Mouse (Mus musculus): Measurements from ENCODE around the gene Pmepa1. TPM values are rescaled to one million over a fixed set of nuclear protein-coding genes. Genes with fewer than 3 reads are reported as not detected.

Pmepa1 gene
- polyA plus RNA-seq, 1 experiment from 2014 or later, result 5.6 TPM

DNA sequence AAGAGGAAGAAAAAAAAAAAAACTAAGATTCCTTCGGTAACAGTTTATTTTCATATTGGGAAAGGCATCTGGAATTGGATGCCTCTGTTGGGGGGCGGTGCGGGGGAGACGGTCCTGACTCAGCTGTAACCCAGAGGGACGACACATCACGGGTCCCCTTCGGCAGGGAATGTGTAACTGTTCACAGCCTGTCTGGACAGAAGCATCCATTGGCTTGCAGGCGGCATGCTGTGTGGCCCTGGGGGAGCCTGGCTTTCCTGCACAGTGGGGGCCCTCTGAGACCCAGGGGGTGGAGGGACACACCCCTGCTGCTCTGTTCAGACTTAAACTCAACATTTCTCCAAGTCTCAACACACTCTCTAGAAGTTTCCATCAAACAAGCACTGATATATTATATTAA, 49.5 kb downstream of the Pmepa1 start:
- 0 out of 2 replicates have a peak, but pooled peaks cover 2% of the 10 kb centered on the region for H3K4me1 ChIP-seq (ENCODE audit: control insufficient read depth, insufficient read depth, low read length)
- H3K9ac ChIP-seq (replicated peaks; ENCODE audit: low read depth, low read length), result no peak overlapping the region
- H3K4me2 ChIP-seq (ENCODE audit: low read depth, low read length), result no peak overlapping the region
- H3K9me3 ChIP-seq (ENCODE audit: control insufficient read depth, low read length), result no peaks in the 10 kb centered on the region
- no peaks in the 10 kb centered on the region for H3K27me3 ChIP-seq (ENCODE audit: control insufficient read depth, insufficient read depth, low read length)
- no peak for ATAC-seq (ENCODE audit: low read depth)
- peaks cover 6% of the 10 kb centered on the region; the same call in 1 of the 2 replicates for H3K36me3 ChIP-seq (ENCODE audit: control insufficient read depth, insufficient read depth, low read length)
- H3K4me3 ChIP-seq (ENCODE audit: low read depth, low read length), result no peak overlapping the region
- no peak overlapping the region for H3K27ac ChIP-seq (ENCODE audit: low read depth, low read length)
- WGBS, result 92% methylated on average over 8 of the region's 8 CpGs

- Histone ChIP-seq H3K4me3 (ENCODE audit: low read depth, low read length) (no peak overlapping the region), H3K4me1 (ENCODE audit: control insufficient read depth, insufficient read depth, low read length) (0 out of 2 replicates have a peak, but pooled peaks cover 2% of the 10 kb centered on the region), H3K9ac (replicated peaks; ENCODE audit: low read depth, low read length) (no peak overlapping the region), H3K27ac (ENCODE audit: low read depth, low read length) (no peak overlapping the region), H3K9me3 (ENCODE audit: control insufficient read depth, low read length) (no peaks in the 10 kb centered on the region), H3K36me3 (ENCODE audit: control insufficient read depth, insufficient read depth, low read length) (peaks cover 6% of the 10 kb centered on the region; the same call in 1 of the 2 replicates), H3K4me2 (ENCODE audit: low read depth, low read length) (no peak overlapping the region), H3K27me3 (ENCODE audit: control insufficient read depth, insufficient read depth, low read length) (no peaks in the 10 kb centered on the region)
- 78% methylated on average over 7 of the region's 7 CpGs for WGBS
- ATAC-seq (ENCODE audit: low read depth), result no peak
Measured at GRCm38 (mm10) chr2:173225906-173226305, 50.4 kb downstream of the Pmepa1 start.

GRCm38 (mm10) chr2:173224832-173225231, 51.5 kb downstream of the Pmepa1 start:
- Histone ChIP-seq H3K4me1 (ENCODE audit: control insufficient read depth, insufficient read depth, low read length) (0 out of 2 replicates have a peak, but pooled peaks cover 2% of the 10 kb centered on the region), H3K36me3 (ENCODE audit: control insufficient read depth, insufficient read depth, low read length) (peaks cover 6% of the 10 kb centered on the region; the same call in 1 of the 2 replicates), H3K27me3 (ENCODE audit: control insufficient read depth, insufficient read depth, low read length) (no peaks in the 10 kb centered on the region), H3K4me3 (ENCODE audit: low read depth, low read length) (no peak overlapping the region), H3K4me2 (ENCODE audit: low read depth, low read length) (no peak overlapping the region), H3K9ac (replicated peaks; ENCODE audit: low read depth, low read length) (no peak overlapping the region), H3K9me3 (ENCODE audit: control insufficient read depth, low read length) (no peaks in the 10 kb centered on the region), H3K27ac (ENCODE audit: low read depth, low read length) (no peak overlapping the region)
- 62% methylated on average over 7 of the region's 7 CpGs for WGBS
- ATAC-seq (ENCODE audit: low read depth), result no peak

DNA sequence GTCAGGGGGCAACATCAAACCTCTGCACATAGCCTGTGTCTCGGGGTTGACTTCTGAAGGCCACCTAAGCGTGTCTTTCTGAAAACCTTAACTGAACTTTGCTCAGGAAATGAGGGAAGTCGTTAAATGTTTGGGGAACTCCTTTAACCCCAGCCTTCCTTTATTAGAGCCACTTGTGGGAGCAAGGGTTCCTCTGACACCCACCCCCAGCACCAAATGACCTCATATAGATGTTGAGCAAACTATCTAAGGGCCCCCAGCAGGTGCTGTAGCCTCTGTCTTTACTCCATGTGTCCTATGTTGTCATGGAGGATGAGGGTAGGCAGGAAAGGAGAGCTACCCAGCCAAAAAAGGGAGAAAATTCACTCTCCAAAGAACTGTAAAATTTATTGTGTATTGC, 52.2 kb downstream of the Pmepa1 start:
- no peak for ATAC-seq (ENCODE audit: low read depth)
- WGBS, result 82% methylated on average over 3 of the region's 3 CpGs
- no peak overlapping the region for H3K4me2 ChIP-seq (ENCODE audit: low read depth, low read length)
- H3K36me3 ChIP-seq (ENCODE audit: control insufficient read depth, insufficient read depth, low read length), result peaks cover 6% of the 10 kb centered on the region; the same call in 1 of the 2 replicates
- no peaks in the 10 kb centered on the region for H3K9me3 ChIP-seq (ENCODE audit: control insufficient read depth, low read length)
- no peak overlapping the region for H3K9ac ChIP-seq (replicated peaks; ENCODE audit: low read depth, low read length)
- no peak overlapping the region for H3K27ac ChIP-seq (ENCODE audit: low read depth, low read length)
- H3K4me3 ChIP-seq (ENCODE audit: low read depth, low read length), result no peak overlapping the region
- H3K4me1 ChIP-seq (ENCODE audit: control insufficient read depth, insufficient read depth, low read length), result no peaks in the 10 kb centered on the region
- H3K27me3 ChIP-seq (ENCODE audit: control insufficient read depth, insufficient read depth, low read length), result no peaks in the 10 kb centered on the region

DNA sequence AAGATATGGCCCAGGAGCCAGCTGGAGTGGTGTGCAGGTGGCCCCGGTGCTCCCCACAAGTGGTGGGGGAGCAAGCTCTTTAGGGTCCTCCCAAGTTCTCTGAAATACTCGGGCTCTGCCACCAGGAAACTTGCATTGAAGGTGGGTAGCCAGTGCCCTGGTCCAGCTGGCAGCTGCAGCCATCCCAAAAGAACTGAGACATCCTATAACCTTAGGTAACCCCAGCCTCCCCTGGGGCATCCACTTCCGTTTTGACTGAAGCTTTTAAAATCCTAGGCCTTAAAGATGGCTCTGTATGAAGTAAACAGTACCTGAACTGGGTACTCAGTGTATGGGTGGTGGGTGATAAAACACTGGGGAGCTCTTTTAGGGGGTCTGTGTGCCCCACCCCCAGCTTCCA, 52.8 kb downstream of the Pmepa1 start:
- 84% methylated on average over 3 of the region's 3 CpGs for WGBS
- no peak overlapping the region for H3K4me2 ChIP-seq (ENCODE audit: low read depth, low read length)
- no peaks in the 10 kb centered on the region for H3K27me3 ChIP-seq (ENCODE audit: control insufficient read depth, insufficient read depth, low read length)
- ATAC-seq (ENCODE audit: low read depth), result no peak
- H3K27ac ChIP-seq (ENCODE audit: low read depth, low read length), result no peak overlapping the region
- H3K9ac ChIP-seq (replicated peaks; ENCODE audit: low read depth, low read length), result no peak overlapping the region
- H3K4me1 ChIP-seq (ENCODE audit: control insufficient read depth, insufficient read depth, low read length), result no peaks in the 10 kb centered on the region
- H3K36me3 ChIP-seq (ENCODE audit: control insufficient read depth, insufficient read depth, low read length), result peaks cover 6% of the 10 kb centered on the region; the same call in 1 of the 2 replicates
- no peaks in the 10 kb centered on the region for H3K9me3 ChIP-seq (ENCODE audit: control insufficient read depth, low read length)
- no peak overlapping the region for H3K4me3 ChIP-seq (ENCODE audit: low read depth, low read length)

DNA sequence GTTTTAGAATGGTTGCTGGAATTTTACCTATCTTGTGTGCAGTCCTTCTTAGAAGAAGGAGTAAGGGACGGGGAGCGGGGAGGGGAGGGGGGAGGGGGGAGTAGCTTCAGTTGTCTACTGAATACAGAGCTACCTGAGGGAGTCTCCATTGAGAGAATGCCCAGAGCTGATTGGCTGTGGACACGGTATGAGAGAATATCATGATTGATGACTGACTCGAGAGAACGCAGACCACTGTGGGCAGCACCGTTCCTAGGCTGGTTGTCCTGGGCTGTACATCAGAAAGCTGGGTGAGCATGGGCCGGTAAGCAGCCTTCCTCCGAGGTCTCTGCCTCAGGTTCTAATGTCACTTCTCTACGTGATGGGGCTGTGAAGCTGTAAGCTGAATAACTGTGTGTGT, 55.6 kb downstream of the Pmepa1 start:
- no peaks in the 10 kb centered on the region for H3K27me3 ChIP-seq (ENCODE audit: control insufficient read depth, insufficient read depth, low read length)
- H3K27ac ChIP-seq (ENCODE audit: low read depth, low read length), result no peak overlapping the region
- 95% methylated on average over 9 of the region's 9 CpGs for WGBS
- H3K4me1 ChIP-seq (ENCODE audit: control insufficient read depth, insufficient read depth, low read length), result no peaks in the 10 kb centered on the region
- no peaks in the 10 kb centered on the region for H3K9me3 ChIP-seq (ENCODE audit: control insufficient read depth, low read length)
- H3K9ac ChIP-seq (replicated peaks; ENCODE audit: low read depth, low read length), result no peak overlapping the region
- H3K36me3 ChIP-seq (ENCODE audit: control insufficient read depth, insufficient read depth, low read length), result no peaks in the 10 kb centered on the region
- H3K4me2 ChIP-seq (ENCODE audit: low read depth, low read length), result no peak overlapping the region
- no peak overlapping the region for H3K4me3 ChIP-seq (ENCODE audit: low read depth, low read length)
- ATAC-seq (ENCODE audit: low read depth), result no peak

- 47% methylated on average over 10 of the region's 10 CpGs for WGBS
- H3K27me3 ChIP-seq (ENCODE audit: control insufficient read depth, insufficient read depth, low read length), result no peaks in the 10 kb centered on the region
- ATAC-seq (ENCODE audit: low read depth), result no peak
- no peak overlapping the region for H3K4me3 ChIP-seq (ENCODE audit: low read depth, low read length)
- H3K9me3 ChIP-seq (ENCODE audit: control insufficient read depth, low read length), result no peaks in the 10 kb centered on the region
- H3K4me2 ChIP-seq (ENCODE audit: low read depth, low read length), result no peak overlapping the region
- H3K4me1 ChIP-seq (ENCODE audit: control insufficient read depth, insufficient read depth, low read length), result no peaks in the 10 kb centered on the region
- no peak overlapping the region for H3K27ac ChIP-seq (ENCODE audit: low read depth, low read length)
- no peak overlapping the region for H3K9ac ChIP-seq (replicated peaks; ENCODE audit: low read depth, low read length)
- H3K36me3 ChIP-seq (ENCODE audit: control insufficient read depth, insufficient read depth, low read length), result no peaks in the 10 kb centered on the region
Measured at GRCm38 (mm10) chr2:173219256-173219954, 56.9 kb downstream of the Pmepa1 start.

- no peaks in the 10 kb centered on the region for H3K36me3 ChIP-seq (ENCODE audit: control insufficient read depth, insufficient read depth, low read length)
- no peaks in the 10 kb centered on the region for H3K27me3 ChIP-seq (ENCODE audit: control insufficient read depth, insufficient read depth, low read length)
- no peaks in the 10 kb centered on the region for H3K4me1 ChIP-seq (ENCODE audit: control insufficient read depth, insufficient read depth, low read length)
- WGBS, result 70% methylated on average over 11 of the region's 11 CpGs
- H3K4me3 ChIP-seq (ENCODE audit: low read depth, low read length), result no peak within 1 kb of the TSS
- H3K27ac ChIP-seq (ENCODE audit: low read depth, low read length), result no peak within 1 kb of the TSS
- ATAC-seq (ENCODE audit: low read depth), result no peak
- H3K9ac ChIP-seq (replicated peaks; ENCODE audit: low read depth, low read length), result no peak within 1 kb of the TSS
- no peak within 1 kb of the TSS for H3K4me2 ChIP-seq (ENCODE audit: low read depth, low read length)
- H3K9me3 ChIP-seq (ENCODE audit: control insufficient read depth, low read length), result no peaks in the 10 kb centered on the region
Measured at GRCm38 (mm10) chr2:173218416-173219141, 57.8 kb downstream of the Pmepa1 start, which contains the start of gene Zbp1. TSS of gene Zbp1 (minus strand) at chr2:173218923.

DNA sequence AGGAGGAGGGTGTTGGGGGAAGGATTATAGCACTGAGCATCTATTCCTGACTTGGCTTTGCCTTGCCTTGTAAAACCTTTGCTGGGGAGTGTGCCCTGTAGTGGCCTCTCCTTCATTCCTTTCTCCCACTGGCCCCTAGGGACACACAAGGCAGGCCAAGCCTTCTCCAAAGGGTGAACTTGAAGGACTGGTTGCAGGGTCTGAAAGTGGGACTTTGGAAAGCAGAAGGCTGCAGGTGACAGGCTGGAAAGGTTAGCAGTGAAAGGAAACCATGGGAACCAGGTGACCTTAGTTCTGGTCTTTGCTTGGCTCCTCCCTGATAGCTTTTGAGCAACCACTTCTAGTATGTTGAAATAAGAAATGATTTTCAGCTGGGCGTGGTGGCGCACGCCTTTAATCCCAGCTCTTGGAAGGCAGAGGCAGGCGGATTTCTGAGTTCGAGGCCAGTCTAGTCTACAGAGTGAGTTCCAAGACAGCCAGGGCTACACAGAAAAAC, 58.5 kb downstream of the Pmepa1 start:
- Histone ChIP-seq H3K36me3 (ENCODE audit: control insufficient read depth, insufficient read depth, low read length) (no peaks in the 10 kb centered on the region), H3K4me2 (ENCODE audit: low read depth, low read length) (no peak overlapping the region), H3K27ac (ENCODE audit: low read depth, low read length) (no peak overlapping the region), H3K9ac (replicated peaks; ENCODE audit: low read depth, low read length) (no peak overlapping the region), H3K27me3 (ENCODE audit: control insufficient read depth, insufficient read depth, low read length) (no peaks in the 10 kb centered on the region), H3K4me3 (ENCODE audit: low read depth, low read length) (no peak overlapping the region), H3K4me1 (ENCODE audit: control insufficient read depth, insufficient read depth, low read length) (no peaks in the 10 kb centered on the region), H3K9me3 (ENCODE audit: control insufficient read depth, low read length) (no peaks in the 10 kb centered on the region)
- WGBS, result 97% methylated on average over 5 of the region's 5 CpGs
- no peak for ATAC-seq (ENCODE audit: low read depth)

Measured in neural tube, embryonic 14.5 days (tissue).